Mouse (Mus musculus): ENCODE measurements at regions not wholly inside any gene's neighbourhood (a gene's known extent, or its start where the extent isn't known, plus 50 kb on each side); places are given as distances from the start of the nearest gene placed in this dataset.

- TF ChIP-seq CTCF (IDR thresholded peaks at IDR 0.05; ENCODE audit: borderline replicate concordance, insufficient read depth, low read depth, low read length): no peak
- no peak for TF ChIP-seq POLR2A (IDR thresholded peaks at IDR 0.05; ENCODE audit: borderline replicate concordance, insufficient read depth, low read length)
Observed at GRCm38 (mm10) chr19:15583106-15583781, 363.9 kb downstream of the Psat1 start.

All from cerebellum, adult 2 months (tissue).